Mouse (Mus musculus): Measurements from ENCODE around the gene Ssh2. TPM values are rescaled to one million over a fixed set of nuclear protein-coding genes. Genes with fewer than 3 reads are reported as not detected.

Ssh2 gene
- polyA plus RNA-seq, 1 experiment from 2014 or later: 8.4 TPM

DNA sequence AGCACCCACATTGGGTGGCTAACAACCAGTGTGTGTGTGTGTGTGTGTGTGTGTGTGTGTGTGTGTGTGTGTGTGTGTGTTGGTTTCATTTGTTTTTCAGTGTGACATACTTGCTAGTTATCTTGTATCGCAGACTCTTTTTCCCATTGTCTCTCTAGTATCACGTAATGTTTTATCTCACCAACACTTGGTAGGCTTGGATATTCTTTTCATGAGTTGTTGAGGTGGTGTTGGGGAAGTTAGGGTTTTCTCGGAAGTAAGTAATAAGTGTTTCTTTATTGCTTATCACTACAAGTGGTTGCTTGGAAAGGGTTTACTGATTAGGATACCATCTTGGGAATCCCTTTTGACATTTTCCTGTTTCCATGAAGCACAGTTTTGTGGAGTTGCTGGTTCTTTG is 91.1 kb downstream of the Ssh2 start:
- no peaks in the 10 kb centered on the region for H3K9me3 ChIP-seq (replicated peaks; ENCODE audit: control insufficient read depth, low read length)
- H3K4me1 ChIP-seq (ENCODE audit: control insufficient read depth, insufficient read depth, low read length): no peaks in the 10 kb centered on the region
- no peak overlapping the region for H3K9ac ChIP-seq (ENCODE audit: low read length)
- no peak overlapping the region for H3K4me2 ChIP-seq (ENCODE audit: low read depth, low read length)
- no peaks in the 10 kb centered on the region for H3K27me3 ChIP-seq (ENCODE audit: control insufficient read depth, insufficient read depth, low read length)
- WGBS: 87% methylated on average over 3 of the region's 3 CpGs
- no peak overlapping the region for H3K4me3 ChIP-seq (replicated peaks; ENCODE audit: low read length)
- no peak for ATAC-seq (ENCODE audit: insufficient read depth, low FRiP score)
- no peaks in the 10 kb centered on the region for H3K36me3 ChIP-seq (ENCODE audit: control insufficient read depth, insufficient read depth, low read length)
- no peak overlapping the region for H3K27ac ChIP-seq (ENCODE audit: low read length)

DNA sequence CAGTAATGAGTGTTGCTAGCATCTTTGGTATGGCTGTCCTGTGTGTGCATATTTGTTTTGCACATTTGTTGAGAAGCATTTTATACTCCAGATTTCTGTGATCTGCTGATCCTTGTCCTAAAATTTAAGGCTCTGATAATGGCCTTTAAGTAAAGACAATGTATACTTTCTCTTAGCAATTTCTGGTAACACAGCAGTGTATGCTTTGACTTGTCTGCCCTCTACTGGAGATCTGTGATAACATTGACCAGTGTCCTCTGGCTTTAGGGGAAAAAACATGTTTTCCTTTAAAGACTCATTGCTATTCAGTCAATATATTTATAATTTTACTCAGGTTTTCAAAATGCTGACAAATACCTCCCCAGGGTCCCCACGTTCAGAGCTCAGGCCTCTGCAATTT is 92.4 kb downstream of the Ssh2 start:
- 8% methylated on average over 1 of the region's 1 CpGs for WGBS
- no peaks in the 10 kb centered on the region for H3K36me3 ChIP-seq (ENCODE audit: control insufficient read depth, insufficient read depth, low read length)
- no peak overlapping the region for H3K9ac ChIP-seq (ENCODE audit: low read length)
- ATAC-seq (ENCODE audit: insufficient read depth, low FRiP score): no peak
- no peaks in the 10 kb centered on the region for H3K27me3 ChIP-seq (ENCODE audit: control insufficient read depth, insufficient read depth, low read length)
- H3K27ac ChIP-seq (ENCODE audit: low read length): no peak overlapping the region
- H3K4me2 ChIP-seq (ENCODE audit: low read depth, low read length): no peak overlapping the region
- H3K4me3 ChIP-seq (replicated peaks; ENCODE audit: low read length): no peak overlapping the region
- no peaks in the 10 kb centered on the region for H3K4me1 ChIP-seq (ENCODE audit: control insufficient read depth, insufficient read depth, low read length)
- no peaks in the 10 kb centered on the region for H3K9me3 ChIP-seq (replicated peaks; ENCODE audit: control insufficient read depth, low read length)

DNA sequence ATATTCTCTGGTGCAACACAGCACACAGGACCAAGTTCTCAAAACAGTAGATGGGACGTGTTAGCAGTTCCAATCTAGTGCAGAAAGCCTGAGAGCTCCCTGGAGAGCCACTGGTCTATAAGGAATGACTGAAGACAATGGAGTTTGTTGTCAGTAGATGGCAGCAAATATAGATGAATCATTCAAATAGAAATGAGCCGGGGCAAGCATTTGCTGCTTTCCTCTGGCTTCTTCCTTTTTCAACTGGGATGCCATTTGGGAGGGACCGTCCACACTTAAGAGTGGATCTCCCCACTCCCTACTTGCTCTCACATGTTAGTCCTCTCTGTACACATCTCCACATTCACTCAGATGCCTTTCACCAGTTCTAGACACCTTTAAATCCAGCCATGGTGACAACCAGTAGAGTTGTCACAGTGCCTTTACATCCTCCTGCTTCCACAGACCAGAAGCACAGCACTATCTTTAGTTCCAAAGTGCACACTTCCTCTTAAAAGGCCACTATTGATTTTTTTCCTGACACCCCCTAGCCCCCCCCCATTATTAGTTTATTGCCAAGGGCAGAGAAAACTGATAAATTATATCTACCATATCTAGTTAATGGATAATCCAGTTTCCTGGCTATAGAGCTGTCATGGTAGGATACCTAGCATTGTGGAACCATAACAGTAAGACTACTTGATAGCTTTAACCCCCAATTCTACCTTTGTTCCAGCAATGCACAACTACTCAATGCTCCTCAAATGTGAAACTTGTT is 101.8 kb downstream of the Ssh2 start:
- Histone ChIP-seq H3K4me3 (replicated peaks; ENCODE audit: low read length) (no peak overlapping the region), H3K4me1 (ENCODE audit: control insufficient read depth, insufficient read depth, low read length) (peaks cover 3% of the 10 kb centered on the region; the same call in 1 of the 2 replicates), H3K9ac (ENCODE audit: low read length) (no peak overlapping the region), H3K27ac (ENCODE audit: low read length) (no peak overlapping the region), H3K9me3 (replicated peaks; ENCODE audit: control insufficient read depth, low read length) (no peaks in the 10 kb centered on the region), H3K27me3 (ENCODE audit: control insufficient read depth, insufficient read depth, low read length) (no peaks in the 10 kb centered on the region), H3K4me2 (ENCODE audit: low read depth, low read length) (no peak overlapping the region), H3K36me3 (ENCODE audit: control insufficient read depth, insufficient read depth, low read length) (no peaks in the 10 kb centered on the region)
- WGBS: 43% methylated on average over 3 of the region's 3 CpGs
- ATAC-seq (ENCODE audit: insufficient read depth, low FRiP score): no peak

DNA sequence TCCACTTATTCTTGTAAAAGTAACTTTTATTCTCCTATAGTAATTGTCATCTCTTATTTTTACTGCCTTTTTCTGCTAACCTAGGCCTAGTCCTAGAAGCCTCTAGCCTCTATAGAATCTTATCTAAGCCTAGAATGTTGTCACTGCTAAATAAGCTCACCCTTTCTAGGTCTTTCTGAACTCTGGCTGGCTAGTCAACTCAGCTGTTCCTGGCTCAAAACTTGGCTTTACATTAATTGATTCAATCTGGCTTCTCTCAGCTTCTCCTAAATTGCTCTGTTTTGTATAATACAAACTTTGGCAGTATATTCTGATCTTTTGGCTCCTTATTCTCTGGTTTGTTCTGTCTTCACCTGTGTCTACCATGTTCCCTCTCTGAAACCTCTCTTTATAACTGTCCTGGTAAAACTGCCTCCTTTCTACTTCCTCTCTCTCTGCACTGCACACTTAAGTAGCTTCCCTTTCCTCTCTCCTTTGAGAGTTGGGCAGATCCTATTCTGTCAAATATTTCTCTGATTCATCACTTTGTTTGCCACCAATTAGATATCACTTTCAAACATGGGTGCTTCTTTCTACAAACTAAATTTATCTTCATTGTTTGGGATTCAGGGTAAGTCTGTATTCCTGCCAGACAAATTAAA is 102.5 kb downstream of the Ssh2 start:
- H3K9ac ChIP-seq (ENCODE audit: low read length): no peak overlapping the region
- H3K4me2 ChIP-seq (ENCODE audit: low read depth, low read length): no peak overlapping the region
- H3K36me3 ChIP-seq (ENCODE audit: control insufficient read depth, insufficient read depth, low read length): no peaks in the 10 kb centered on the region
- H3K4me1 ChIP-seq (ENCODE audit: control insufficient read depth, insufficient read depth, low read length): peaks cover 3% of the 10 kb centered on the region; the same call in 1 of the 2 replicates
- ATAC-seq (ENCODE audit: insufficient read depth, low FRiP score): no peak
- no peak overlapping the region for H3K27ac ChIP-seq (ENCODE audit: low read length)
- no peaks in the 10 kb centered on the region for H3K27me3 ChIP-seq (ENCODE audit: control insufficient read depth, insufficient read depth, low read length)
- H3K4me3 ChIP-seq (replicated peaks; ENCODE audit: low read length): no peak overlapping the region
- H3K9me3 ChIP-seq (replicated peaks; ENCODE audit: control insufficient read depth, low read length): no peaks in the 10 kb centered on the region

DNA sequence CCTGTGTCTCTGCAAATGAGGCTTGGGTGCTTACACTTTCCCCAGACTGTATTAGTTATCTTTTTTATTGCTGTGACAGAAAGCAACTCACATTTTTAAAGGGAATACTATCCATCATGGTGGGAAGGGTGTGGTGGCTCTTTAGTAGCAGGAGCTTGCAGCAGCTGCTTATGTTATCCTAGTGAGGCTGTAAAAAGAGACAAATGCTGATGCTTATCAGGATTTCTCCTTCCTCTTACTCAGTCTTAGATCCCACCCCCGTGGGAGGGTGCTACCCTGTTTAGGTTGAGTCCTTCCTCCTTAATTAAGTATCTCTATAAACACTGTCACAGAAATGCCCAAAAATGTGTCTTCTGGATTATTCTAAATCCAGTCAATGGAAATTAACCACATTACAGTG is 105.1 kb downstream of the Ssh2 start:
- Histone ChIP-seq H3K27ac (ENCODE audit: low read length) (no peak overlapping the region), H3K4me2 (ENCODE audit: low read depth, low read length) (no peak overlapping the region), H3K9me3 (replicated peaks; ENCODE audit: control insufficient read depth, low read length) (no peaks in the 10 kb centered on the region), H3K36me3 (ENCODE audit: control insufficient read depth, insufficient read depth, low read length) (no peaks in the 10 kb centered on the region), H3K9ac (ENCODE audit: low read length) (no peak overlapping the region), H3K4me3 (replicated peaks; ENCODE audit: low read length) (no peak overlapping the region), H3K4me1 (ENCODE audit: control insufficient read depth, insufficient read depth, low read length) (peaks cover 3% of the 10 kb centered on the region; the same call in 1 of the 2 replicates), H3K27me3 (ENCODE audit: control insufficient read depth, insufficient read depth, low read length) (no peaks in the 10 kb centered on the region)
- 19% methylated on average over 1 of the region's 1 CpGs for WGBS
- ATAC-seq (ENCODE audit: insufficient read depth, low FRiP score): no peak

DNA sequence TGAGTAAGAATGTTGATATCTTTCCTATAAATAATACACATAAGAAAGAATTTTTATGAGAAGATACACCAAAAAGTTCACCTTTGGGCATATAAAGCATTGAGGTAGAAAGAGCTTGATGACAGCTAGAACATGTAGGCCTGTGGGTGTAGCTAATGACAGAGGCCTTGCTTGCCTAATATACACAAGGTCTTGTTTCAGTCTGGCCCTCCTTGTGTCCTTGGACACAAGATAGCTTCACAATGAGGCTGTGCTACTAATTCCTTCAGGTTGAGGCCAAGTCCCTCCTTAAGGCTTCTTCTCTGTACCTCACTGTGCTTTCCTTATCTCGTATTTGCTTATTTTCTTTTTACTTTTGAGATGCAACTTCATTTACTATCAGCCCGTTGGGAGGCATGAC is 114.4 kb downstream of the Ssh2 start:
- Histone ChIP-seq H3K4me2 (ENCODE audit: low read depth, low read length) (no peak overlapping the region), H3K9ac (ENCODE audit: low read length) (no peak overlapping the region), H3K4me1 (ENCODE audit: control insufficient read depth, insufficient read depth, low read length) (no peaks in the 10 kb centered on the region), H3K36me3 (ENCODE audit: control insufficient read depth, insufficient read depth, low read length) (no peaks in the 10 kb centered on the region), H3K9me3 (replicated peaks; ENCODE audit: control insufficient read depth, low read length) (no peaks in the 10 kb centered on the region), H3K27me3 (ENCODE audit: control insufficient read depth, insufficient read depth, low read length) (no peaks in the 10 kb centered on the region), H3K4me3 (replicated peaks; ENCODE audit: low read length) (no peak overlapping the region), H3K27ac (ENCODE audit: low read length) (no peak overlapping the region)
- ATAC-seq (ENCODE audit: insufficient read depth, low FRiP score): no peak
- 84% methylated on average over 2 of the region's 2 CpGs for WGBS

DNA sequence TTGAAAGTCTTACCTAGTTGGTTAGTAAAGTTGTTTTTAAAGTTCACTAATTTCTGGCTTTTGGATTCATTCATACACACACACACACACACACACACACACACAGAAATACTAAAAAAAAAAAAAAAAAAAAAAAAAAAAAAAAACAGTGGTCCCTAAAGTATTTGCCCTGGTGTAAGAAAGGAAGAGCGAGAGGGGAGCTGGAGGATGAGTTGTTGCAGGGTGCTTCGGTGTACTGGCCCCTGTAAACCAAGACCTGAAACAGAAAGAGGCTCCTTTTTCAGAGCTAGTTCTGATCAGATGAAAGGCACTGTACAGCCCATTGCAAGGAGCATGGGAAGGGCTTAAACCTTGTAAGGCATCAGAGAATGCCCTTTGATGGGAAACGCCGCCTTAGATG is 131.2 kb downstream of the Ssh2 start:
- H3K27ac ChIP-seq (ENCODE audit: low read length): no peak overlapping the region
- peak overlapping the region; percentile 85; the same call in 1 of the 2 replicates for H3K4me2 ChIP-seq (ENCODE audit: low read depth, low read length)
- 83% methylated on average over 4 of the region's 4 CpGs for WGBS
- no peaks in the 10 kb centered on the region for H3K27me3 ChIP-seq (ENCODE audit: control insufficient read depth, insufficient read depth, low read length)
- H3K36me3 ChIP-seq (ENCODE audit: control insufficient read depth, insufficient read depth, low read length): no peaks in the 10 kb centered on the region
- H3K9me3 ChIP-seq (replicated peaks; ENCODE audit: control insufficient read depth, low read length): no peaks in the 10 kb centered on the region
- ATAC-seq (ENCODE audit: insufficient read depth, low FRiP score): no peak
- no peak overlapping the region for H3K9ac ChIP-seq (ENCODE audit: low read length)
- H3K4me1 ChIP-seq (ENCODE audit: control insufficient read depth, insufficient read depth, low read length): no peaks in the 10 kb centered on the region; the same call in 1 of the 2 replicates
- H3K4me3 ChIP-seq (replicated peaks; ENCODE audit: low read length): no peak overlapping the region

DNA sequence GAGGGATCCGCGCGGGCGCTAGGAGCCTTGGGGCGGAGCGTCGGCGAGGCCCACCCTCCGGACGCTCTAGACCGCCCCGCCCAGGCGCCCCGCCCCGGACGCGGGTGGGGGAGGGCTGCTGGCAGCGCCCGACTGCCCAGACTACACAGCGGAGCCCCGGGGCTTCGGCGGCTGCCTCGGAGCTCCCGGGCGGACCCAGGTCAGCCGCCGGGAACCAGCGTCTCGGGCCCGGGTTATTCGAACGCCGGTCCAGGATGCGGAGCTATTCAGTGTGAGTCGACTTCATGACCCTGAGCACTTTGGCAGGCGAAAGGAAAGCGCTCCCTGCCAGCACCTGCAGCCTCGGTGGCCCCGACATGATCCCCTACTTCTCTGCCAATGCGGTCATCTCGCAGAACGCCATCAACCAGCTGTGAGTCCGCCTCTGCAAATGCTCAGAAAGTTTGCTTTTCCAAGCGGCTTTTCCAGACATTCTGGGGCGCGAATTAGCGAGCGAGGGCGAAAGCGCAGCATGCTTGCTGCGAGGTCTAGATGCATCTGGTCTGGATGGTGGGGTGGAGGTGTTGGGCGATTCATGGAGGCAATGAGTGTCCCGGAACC is 132.2 kb downstream of the Ssh2 start:
- Histone ChIP-seq H3K36me3 (ENCODE audit: control insufficient read depth, insufficient read depth, low read length) (no peaks in the 10 kb centered on the region), H3K4me2 (ENCODE audit: low read depth, low read length) (peak overlapping the region; percentile 85), H3K9ac (ENCODE audit: low read length) (peak overlapping the region; percentile 75), H3K27me3 (ENCODE audit: control insufficient read depth, insufficient read depth, low read length) (no peaks in the 10 kb centered on the region), H3K4me1 (ENCODE audit: control insufficient read depth, insufficient read depth, low read length) (no peaks in the 10 kb centered on the region; the same call in 1 of the 2 replicates), H3K9me3 (replicated peaks; ENCODE audit: control insufficient read depth, low read length) (no peaks in the 10 kb centered on the region), H3K27ac (ENCODE audit: low read length) (no peak overlapping the region), H3K4me3 (replicated peaks; ENCODE audit: low read length) (peak overlapping the region; percentile 70)
- ATAC-seq (ENCODE audit: insufficient read depth, low FRiP score): peak; percentile 100
- under 1% methylated on average over 54 of the region's 54 CpGs for WGBS

DNA sequence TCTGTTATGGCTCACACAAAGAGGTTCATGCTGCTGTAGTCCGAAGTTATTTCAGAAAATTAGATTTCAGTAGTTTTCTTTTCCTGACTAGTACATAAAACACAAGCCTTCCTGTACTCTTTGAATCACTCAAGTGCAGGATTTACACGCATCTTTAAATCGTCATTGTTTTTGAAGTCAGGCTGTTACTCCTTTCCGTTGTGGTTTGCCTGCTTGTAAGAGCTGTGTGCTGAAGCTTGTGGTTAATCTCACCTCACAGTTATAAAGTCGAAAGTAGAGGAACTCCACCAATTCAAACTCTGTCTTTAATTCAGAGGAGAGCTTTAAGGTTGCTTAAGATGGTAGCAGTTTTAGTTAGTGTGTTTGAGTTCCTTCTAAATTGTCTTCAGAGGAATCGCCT is 132.9 kb downstream of the Ssh2 start:
- H3K9ac ChIP-seq (ENCODE audit: low read length): peak overlapping the region; percentile 75
- no peaks in the 10 kb centered on the region; the same call in 1 of the 2 replicates for H3K4me1 ChIP-seq (ENCODE audit: control insufficient read depth, insufficient read depth, low read length)
- no peaks in the 10 kb centered on the region for H3K36me3 ChIP-seq (ENCODE audit: control insufficient read depth, insufficient read depth, low read length)
- WGBS: 38% methylated on average over 6 of the region's 6 CpGs
- H3K4me2 ChIP-seq (ENCODE audit: low read depth, low read length): peak overlapping the region; percentile 85
- no peaks in the 10 kb centered on the region for H3K27me3 ChIP-seq (ENCODE audit: control insufficient read depth, insufficient read depth, low read length)
- no peak for ATAC-seq (ENCODE audit: insufficient read depth, low FRiP score)
- H3K9me3 ChIP-seq (replicated peaks; ENCODE audit: control insufficient read depth, low read length): no peaks in the 10 kb centered on the region
- no peak overlapping the region for H3K27ac ChIP-seq (ENCODE audit: low read length)
- H3K4me3 ChIP-seq (replicated peaks; ENCODE audit: low read length): peak overlapping the region; percentile 70
